16 mouse cellular contexts compared by ENCODE assay signal in genomic region chr15:37080395-37080794, GRCm38 (mm10).
"Had no signal": no experiment of that assay in that cellular context is flagged by ENCODE, and none has a peak within 500 bp of the region (broad histone marks: within the 10 kb centered on the region; RNA-seq: fewer than 3 reads in every experiment).

No protein-coding gene starts in this region.

- DNase-seq: layer of hippocampus, adult 9-11 months; layer of hippocampus, postnatal 36 days; liver, embryonic 13.5 days; lung, adult 2 months; lung, postnatal 14 days; lung, postnatal 4 days; midbrain, embryonic 14.5 days; retina, postnatal 1 day; right cerebral cortex, postnatal 25 days; spleen, adult 18-20 months; thymus, adult 2 months; thymus, postnatal 4 days had no signal

- H3K4me1 ChIP-seq: kidney, embryonic 15.5 days; stomach, embryonic 15.5 days had no signal

- H3K27me3 ChIP-seq: kidney, embryonic 15.5 days; liver, embryonic 13.5 days; stomach, embryonic 15.5 days had no signal

- H3K4me3 ChIP-seq: kidney, embryonic 15.5 days; layer of hippocampus, adult 2 months; left cerebral cortex, adult 2 months; liver, embryonic 13.5 days; stomach, embryonic 15.5 days had no signal

- H3K36me3 ChIP-seq: kidney, embryonic 15.5 days; liver, embryonic 13.5 days; stomach, embryonic 15.5 days had no signal

- H3K9ac ChIP-seq: kidney, embryonic 15.5 days; liver, embryonic 13.5 days; stomach, embryonic 15.5 days had no signal

- H3K9me3 ChIP-seq: kidney, embryonic 15.5 days; liver, embryonic 13.5 days; stomach, embryonic 15.5 days had no signal

- H3K27ac ChIP-seq: kidney, embryonic 15.5 days; layer of hippocampus, adult 2 months; left cerebral cortex, adult 2 months; liver, embryonic 13.5 days; stomach, embryonic 15.5 days had no signal
